Mouse (Mus musculus): ENCODE measurements around the gene Caskin1. TPM values are rescaled to one million over a fixed set of nuclear protein-coding genes. Genes with fewer than 3 reads are reported as not detected.

Caskin1 gene
- polyA plus RNA-seq, 1 experiment from 2014 or later: 0.09 TPM

- H3K4me3 ChIP-seq (replicated peaks): no peak overlapping the region
- no peak overlapping the region for H3K27ac ChIP-seq (replicated peaks)
- H3K9ac ChIP-seq: no peak overlapping the region
- H3K9me3 ChIP-seq (replicated peaks): no peaks in the 10 kb centered on the region
- 55% methylated on average over 5 of the region's 5 CpGs for WGBS (ENCODE audit: insufficient replicate concordance)
- no peak overlapping the region for H3K4me2 ChIP-seq
- peaks cover 5% of the 10 kb centered on the region; the same call in 1 of the 2 replicates for H3K27me3 ChIP-seq
- ATAC-seq (ENCODE audit: insufficient read depth): no peak
- peaks cover 7% of the 10 kb centered on the region; the same call in 1 of the 2 replicates for H3K36me3 ChIP-seq (replicated peaks)
- peaks cover 37% of the 10 kb centered on the region for H3K4me1 ChIP-seq (replicated peaks)
Observed at GRCm38 (mm10) chr17:24535300-24535699, 46.9 kb downstream of the Caskin1 start.

- Histone ChIP-seq H3K4me3 (replicated peaks) (no peak overlapping the region), H3K9ac (no peak overlapping the region), H3K36me3 (replicated peaks) (no peaks in the 10 kb centered on the region), H3K4me1 (replicated peaks) (peaks cover 20% of the 10 kb centered on the region), H3K27me3 (peaks cover 5% of the 10 kb centered on the region; the same call in 1 of the 2 replicates), H3K27ac (replicated peaks) (no peak overlapping the region), H3K9me3 (replicated peaks) (no peaks in the 10 kb centered on the region), H3K4me2 (no peak overlapping the region)
- WGBS (ENCODE audit: insufficient replicate concordance): 37% methylated on average over 3 of the region's 3 CpGs
- ATAC-seq (ENCODE audit: insufficient read depth): no peak
Observed at GRCm38 (mm10) chr17:24537536-24537935, 49.1 kb downstream of the Caskin1 start.

- ATAC-seq (ENCODE audit: insufficient read depth): no peak
- Histone ChIP-seq H3K9me3 (replicated peaks) (no peaks in the 10 kb centered on the region), H3K36me3 (replicated peaks) (no peaks in the 10 kb centered on the region), H3K27me3 (peaks cover 5% of the 10 kb centered on the region; the same call in 1 of the 2 replicates), H3K27ac (replicated peaks) (no peak overlapping the region), H3K4me3 (replicated peaks) (no peak overlapping the region), H3K4me2 (no peak overlapping the region), H3K4me1 (replicated peaks) (peaks cover 6% of the 10 kb centered on the region), H3K9ac (no peak overlapping the region)
- 48% methylated on average over 8 of the region's 8 CpGs for WGBS (ENCODE audit: insufficient replicate concordance)
Observed at GRCm38 (mm10) chr17:24538950-24539349, 50.5 kb downstream of the Caskin1 start.

GRCm38 (mm10) chr17:24540375-24540774 is 52.0 kb downstream of the Caskin1 start:
- H3K27me3 ChIP-seq: peaks cover 13% of the 10 kb centered on the region; the same call in 1 of the 2 replicates
- no peaks in the 10 kb centered on the region for H3K36me3 ChIP-seq (replicated peaks)
- no peak overlapping the region for H3K27ac ChIP-seq (replicated peaks)
- no peak overlapping the region for H3K4me3 ChIP-seq (replicated peaks)
- no peak overlapping the region for H3K9ac ChIP-seq
- H3K9me3 ChIP-seq (replicated peaks): no peaks in the 10 kb centered on the region
- peak; percentile 57; the same call in 1 of the 2 replicates for ATAC-seq (ENCODE audit: insufficient read depth)
- no peak overlapping the region for H3K4me2 ChIP-seq
- H3K4me1 ChIP-seq (replicated peaks): 0 out of 2 replicates have a peak, but pooled peaks cover 5% of the 10 kb centered on the region
- WGBS (ENCODE audit: insufficient replicate concordance): 6% methylated on average over 3 of the region's 3 CpGs

GRCm38 (mm10) chr17:24544613-24545012 is 56.2 kb downstream of the Caskin1 start:
- Histone ChIP-seq H3K27me3 (peaks cover 8% of the 10 kb centered on the region; the same call in 1 of the 2 replicates), H3K4me1 (replicated peaks) (peaks cover 22% of the 10 kb centered on the region), H3K36me3 (replicated peaks) (no peaks in the 10 kb centered on the region), H3K4me3 (replicated peaks) (no peak overlapping the region), H3K9me3 (replicated peaks) (no peaks in the 10 kb centered on the region), H3K27ac (replicated peaks) (no peak overlapping the region), H3K4me2 (no peak overlapping the region), H3K9ac (no peak overlapping the region)
- WGBS (ENCODE audit: insufficient replicate concordance): 40% methylated on average over 12 of the region's 12 CpGs
- no peak for ATAC-seq (ENCODE audit: insufficient read depth)

- no peak for ATAC-seq (ENCODE audit: insufficient read depth)
- H3K4me1 ChIP-seq (replicated peaks): peaks cover 25% of the 10 kb centered on the region
Observed at GRCm38 (mm10) chr17:24545247-24545646, 56.8 kb downstream of the Caskin1 start.

GRCm38 (mm10) chr17:24546234-24546633 is 57.8 kb downstream of the Caskin1 start:
- 73% methylated on average over 3 of the region's 3 CpGs for WGBS (ENCODE audit: insufficient replicate concordance)
- ATAC-seq (ENCODE audit: insufficient read depth): no peak
- H3K27ac ChIP-seq (replicated peaks): no peak overlapping the region
- H3K9ac ChIP-seq: no peak overlapping the region
- H3K27me3 ChIP-seq: peaks cover 8% of the 10 kb centered on the region; the same call in 1 of the 2 replicates
- H3K9me3 ChIP-seq (replicated peaks): no peaks in the 10 kb centered on the region
- no peaks in the 10 kb centered on the region for H3K36me3 ChIP-seq (replicated peaks)
- peaks cover 35% of the 10 kb centered on the region for H3K4me1 ChIP-seq (replicated peaks)
- no peak overlapping the region for H3K4me3 ChIP-seq (replicated peaks)
- no peak overlapping the region for H3K4me2 ChIP-seq

More at GRCm38 (mm10) chr17:24545247-24545646, 56.8 kb downstream of the Caskin1 start:
- Histone ChIP-seq H3K27me3 (peaks cover 8% of the 10 kb centered on the region; the same call in 1 of the 2 replicates), H3K4me3 (replicated peaks) (no peak overlapping the region), H3K4me2 (no peak overlapping the region), H3K9me3 (replicated peaks) (no peaks in the 10 kb centered on the region), H3K9ac (no peak overlapping the region), H3K27ac (replicated peaks) (no peak overlapping the region), H3K36me3 (replicated peaks) (no peaks in the 10 kb centered on the region)
- 58% methylated on average over 2 of the region's 2 CpGs for WGBS (ENCODE audit: insufficient replicate concordance)

- Histone ChIP-seq H3K36me3 (replicated peaks) (no peaks in the 10 kb centered on the region), H3K4me2 (peak overlapping the region; percentile 100), H3K9ac (peak overlapping the region; percentile 65; the same call in 1 of the 2 replicates), H3K4me1 (replicated peaks) (peaks cover 43% of the 10 kb centered on the region), H3K9me3 (replicated peaks) (no peaks in the 10 kb centered on the region), H3K27ac (replicated peaks) (peak overlapping the region; percentile 87; the same call in 1 of the 2 replicates), H3K27me3 (peaks cover 8% of the 10 kb centered on the region; the same call in 1 of the 2 replicates), H3K4me3 (replicated peaks) (peak overlapping the region; percentile 81)
- ATAC-seq (ENCODE audit: insufficient read depth): no peak
- WGBS (ENCODE audit: insufficient replicate concordance): 12% methylated on average over 9 of the region's 9 CpGs
Observed at GRCm38 (mm10) chr17:24548435-24548834, 60.0 kb downstream of the Caskin1 start.

GRCm38 (mm10) chr17:24548921-24549617 is 60.7 kb downstream of the Caskin1 start:
- ATAC-seq (ENCODE audit: insufficient read depth): peak; percentile 42
- under 1% methylated on average over 23 of the region's 23 CpGs for WGBS (ENCODE audit: insufficient replicate concordance)
- peak overlapping the region; percentile 100 for H3K4me2 ChIP-seq

GRCm38 (mm10) chr17:24549618-24550415 is 61.4 kb downstream of the Caskin1 start, which contains the start of gene Pkd1:
Gene Pkd1 (plus strand): TSS chr17:24549834.
- Histone ChIP-seq H3K36me3 (replicated peaks) (no peaks in the 10 kb centered on the region), H3K4me2 (peak within 1 kb of the TSS; percentile 100), H3K27ac (replicated peaks) (peak within 1 kb of the TSS; percentile 91), H3K27me3 (peaks cover 2% of the 10 kb centered on the region; the same call in 1 of the 2 replicates), H3K4me3 (replicated peaks) (peak within 1 kb of the TSS; percentile 81), H3K4me1 (replicated peaks) (peaks cover 43% of the 10 kb centered on the region), H3K9me3 (replicated peaks) (no peaks in the 10 kb centered on the region), H3K9ac (peak within 1 kb of the TSS; percentile 85)
- WGBS (ENCODE audit: insufficient replicate concordance): under 1% methylated on average over 72 of the region's 72 CpGs
- ATAC-seq (ENCODE audit: insufficient read depth): peak; percentile 90

More at GRCm38 (mm10) chr17:24548921-24549617, 60.7 kb downstream of the Caskin1 start:
- peak overlapping the region; percentile 81 for H3K4me3 ChIP-seq (replicated peaks)
- peak overlapping the region; percentile 65 for H3K9ac ChIP-seq
- H3K27me3 ChIP-seq: peaks cover 8% of the 10 kb centered on the region; the same call in 1 of the 2 replicates
- peak overlapping the region; percentile 87 for H3K27ac ChIP-seq (replicated peaks)
- H3K9me3 ChIP-seq (replicated peaks): no peaks in the 10 kb centered on the region
- no peaks in the 10 kb centered on the region for H3K36me3 ChIP-seq (replicated peaks)
- peaks cover 43% of the 10 kb centered on the region for H3K4me1 ChIP-seq (replicated peaks)
